Mouse (Mus musculus) MEL-GATA-1-ER (cell line): Measurements from ENCODE around the gene Spout1.
A peak's percentile ranks its signal among the peaks of the same experiment; 100 is the strongest.
"Not testable (repeated sequence)": the region's sequence is repeated elsewhere in the genome, so short reads cannot be mapped to it uniquely, and the experiment has no call there.

Source experiments
- DNase-seq: peaks from one replicate; pipeline ENCODE4 v3.0.0-alpha.2; 2012; ENCODE audit warnings: low read depth; ENCODE audit errors: extremely low read depth

Gene Spout1

GRCm38 (mm10) chr2:30131240-30131639, 47.0 kb downstream of the Spout1 start:
- DNase-seq = not testable (repeated sequence)

GRCm38 (mm10) chr2:30130156-30130555, 48.1 kb downstream of the Spout1 start:
- no peak for DNase-seq

GRCm38 (mm10) chr2:30128789-30129188, 49.5 kb downstream of the Spout1 start:
- DNase-seq = peak; percentile 56

GRCm38 (mm10) chr2:30124472-30125274, 53.6 kb downstream of the Spout1 start, which contains the start of gene Zer1:
Gene Zer1, minus strand, starts transcription at chr2:30124585.
- peak; percentile 86 for DNase-seq

GRCm38 (mm10) chr2:30123729-30124471, 54.4 kb downstream of the Spout1 start:
- no peak for DNase-seq
